Mouse (Mus musculus) R1 (cell line): Measurements from ENCODE around the gene Zdhhc21.

Experiments used
- DNase-seq: peaks from one replicate; pipeline ENCODE4 v3.0.0-alpha.2; 2018; ENCODE audit warnings: low read depth, low spot score

Zdhhc21 gene

GRCm38 (mm10) chr4:82859131-82860125 lies at the start of gene Zdhhc21:
Zdhhc21 (minus strand) TSS chr4:82859958.
- peak; percentile 69 for DNase-seq

DNA sequence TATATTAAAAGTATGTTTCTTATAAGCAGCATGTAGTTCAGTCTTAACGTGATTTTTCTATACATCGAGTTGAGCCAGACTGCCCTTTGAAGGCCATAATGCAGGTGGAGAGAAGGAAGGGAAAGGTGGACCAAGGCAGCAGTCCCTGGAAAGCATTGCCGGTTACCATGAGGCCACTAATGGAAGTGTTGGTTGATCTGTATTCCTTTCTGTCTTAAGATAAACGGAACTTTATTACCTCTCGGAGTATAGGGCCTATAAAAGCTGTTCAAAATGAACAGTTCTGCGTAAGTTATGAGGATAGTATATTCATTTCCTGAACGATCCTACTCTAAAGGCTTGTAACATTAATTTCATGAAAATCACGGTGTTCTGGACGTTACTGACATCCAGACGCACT lies 35.5 kb upstream of the Zdhhc21 start:
- DNase-seq: no peak

GRCm38 (mm10) chr4:82892247-82892646 lies 32.5 kb upstream of the Zdhhc21 start:
- no peak for DNase-seq

- no peak for DNase-seq
Observed at GRCm38 (mm10) chr4:82891566-82891965, 31.8 kb upstream of the Zdhhc21 start.

DNA sequence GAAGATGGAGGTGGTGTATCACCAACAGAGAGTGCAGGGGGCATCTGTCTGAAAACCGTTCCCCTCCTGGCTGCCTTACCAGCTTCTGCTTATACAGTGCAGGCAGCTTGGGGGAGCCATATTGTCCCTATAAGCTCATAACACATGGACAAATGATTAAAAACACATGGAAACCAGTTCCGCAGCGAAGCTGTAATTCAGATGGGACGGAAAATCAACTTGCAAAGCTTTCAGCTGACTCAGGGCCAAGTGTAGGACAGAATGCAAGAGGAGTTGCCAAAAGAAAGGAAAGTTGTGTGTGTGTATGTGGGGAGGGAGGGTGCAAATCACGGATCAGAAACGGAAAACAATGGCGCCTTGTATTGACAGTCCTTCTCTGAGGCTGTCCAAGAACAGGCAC lies 31.3 kb upstream of the Zdhhc21 start:
- no peak for DNase-seq

- DNase-seq: no peak
Observed at GRCm38 (mm10) chr4:82890585-82890984, 30.8 kb upstream of the Zdhhc21 start.

GRCm38 (mm10) chr4:82886148-82886547 lies 26.4 kb upstream of the Zdhhc21 start:
- peak; percentile 71 for DNase-seq

DNA sequence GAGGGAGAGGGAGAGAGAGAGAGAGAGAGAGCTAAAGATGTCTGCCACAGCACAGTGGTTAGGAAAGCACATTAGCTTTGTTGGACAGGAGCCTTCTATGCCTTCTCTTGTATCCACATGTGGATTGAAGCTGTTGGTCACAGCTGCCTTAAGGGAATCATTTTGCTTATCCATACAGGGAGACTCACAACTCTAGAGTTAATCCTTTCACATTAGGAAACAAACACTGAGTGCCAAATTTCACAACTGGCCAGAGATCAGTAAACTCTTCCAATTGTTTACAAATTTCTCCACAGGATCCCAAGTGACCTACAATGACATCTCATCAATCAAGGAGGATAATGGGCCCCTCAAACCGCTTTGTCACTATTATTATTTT lies 25.8 kb upstream of the Zdhhc21 start:
- DNase-seq: peak; percentile 8

DNA sequence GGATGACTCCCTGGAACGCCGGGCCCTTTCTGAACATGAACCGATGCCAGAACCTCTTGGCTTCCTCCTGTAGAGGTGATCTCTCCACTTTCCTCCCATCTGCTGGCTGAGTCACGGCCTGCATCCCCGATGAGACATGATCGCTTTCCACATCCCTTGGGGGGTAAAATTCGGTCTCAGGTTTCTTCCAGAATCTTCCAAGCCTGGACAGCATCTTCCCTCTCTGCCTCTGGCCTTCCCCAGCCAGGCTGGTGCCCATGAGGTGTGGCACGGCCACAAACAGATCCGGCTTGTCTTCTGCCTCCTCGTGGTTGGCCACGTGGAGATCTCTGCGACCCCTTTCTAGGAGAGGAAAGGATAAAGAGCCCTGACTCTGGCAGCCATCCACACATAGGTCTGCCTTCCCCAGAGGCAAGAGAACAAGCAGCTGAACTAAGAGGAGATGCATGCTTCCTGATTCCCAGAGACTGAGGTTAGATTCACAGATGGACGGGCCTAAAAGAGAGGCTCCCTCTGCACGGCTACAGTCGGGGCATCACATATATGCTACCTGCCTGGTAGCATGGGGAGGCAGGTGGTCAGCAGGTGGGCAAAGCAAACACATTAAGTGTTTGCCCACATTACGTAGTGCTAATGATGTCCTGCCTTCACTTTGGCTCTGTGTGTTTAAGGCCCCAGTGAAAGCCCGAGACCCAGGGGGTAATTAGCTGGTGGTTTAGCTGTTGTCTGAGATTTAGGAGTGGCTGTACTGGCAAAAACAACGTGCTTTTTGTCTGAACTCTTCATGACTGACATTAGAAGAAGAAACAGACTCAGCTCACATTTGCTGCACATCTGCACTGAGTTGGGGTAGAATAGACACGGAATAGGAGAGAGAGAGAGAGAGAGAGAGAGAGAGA lies 25.1 kb upstream of the Zdhhc21 start, which contains the start of gene Cer1:
Gene Cer1 (minus strand): TSS at position 513 of the 899 bp plus-strand sequence.
- no peak for DNase-seq

DNA sequence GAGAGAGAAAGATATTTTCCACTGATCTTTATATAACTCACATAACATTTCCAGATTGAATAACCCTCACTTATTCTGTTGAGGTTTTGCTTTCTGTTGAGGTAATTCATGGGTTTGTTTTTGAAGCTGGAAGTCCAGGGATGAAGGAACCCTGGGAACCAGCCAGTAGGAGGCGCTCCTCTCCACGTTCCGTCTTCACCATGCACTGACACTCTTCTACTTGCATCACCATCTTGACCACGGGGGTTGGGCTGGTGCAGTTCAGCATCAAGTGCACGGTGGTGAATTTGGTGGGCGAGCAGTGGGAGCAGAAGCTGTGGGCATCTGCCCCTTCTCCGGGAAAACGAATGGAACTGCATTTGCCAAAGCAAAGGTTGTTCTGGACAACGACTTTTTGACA lies 22.7 kb upstream of the Zdhhc21 start:
- DNase-seq: peak; percentile 63

GRCm38 (mm10) chr4:82881366-82881765 lies 21.6 kb upstream of the Zdhhc21 start:
- DNase-seq: no peak

DNA sequence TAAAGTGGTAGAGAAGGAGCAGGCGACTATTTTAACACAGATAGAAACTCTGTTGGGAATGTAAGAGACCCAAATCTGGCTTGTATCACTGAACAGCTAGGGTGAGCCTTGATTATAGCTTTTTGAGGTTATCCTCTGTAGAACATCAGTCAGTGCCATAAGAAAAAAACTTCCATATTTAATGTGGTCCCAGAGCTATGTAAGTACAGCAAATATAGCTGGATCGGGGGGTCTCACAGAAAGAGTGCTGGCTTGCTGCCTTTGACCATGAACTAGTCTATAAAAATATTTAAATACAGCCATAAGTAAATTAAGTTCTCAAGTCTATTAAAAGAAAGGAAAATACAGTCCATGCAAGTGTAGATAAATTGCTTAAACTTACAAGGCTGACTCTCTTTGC lies 20.5 kb upstream of the Zdhhc21 start:
- no peak for DNase-seq

DNA sequence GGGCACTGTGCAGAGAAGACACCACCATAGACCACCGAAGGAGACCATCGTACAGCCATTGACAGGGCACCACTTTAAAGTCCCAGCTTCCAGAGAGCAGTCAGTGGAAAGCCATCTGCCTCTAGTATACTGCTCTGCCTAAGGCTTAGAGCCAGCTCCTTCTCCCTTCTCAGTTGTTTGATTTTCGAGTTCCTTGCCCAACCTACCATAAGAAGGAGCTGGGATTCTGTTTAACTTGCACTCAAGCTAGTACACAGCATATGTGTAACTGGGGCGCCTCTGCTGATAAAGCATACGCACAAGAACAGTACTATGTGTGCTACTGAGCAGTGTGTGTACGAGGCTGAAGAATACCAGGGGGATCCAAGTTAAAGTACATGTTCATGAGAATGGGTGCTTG lies 19.4 kb upstream of the Zdhhc21 start:
- no peak for DNase-seq

DNA sequence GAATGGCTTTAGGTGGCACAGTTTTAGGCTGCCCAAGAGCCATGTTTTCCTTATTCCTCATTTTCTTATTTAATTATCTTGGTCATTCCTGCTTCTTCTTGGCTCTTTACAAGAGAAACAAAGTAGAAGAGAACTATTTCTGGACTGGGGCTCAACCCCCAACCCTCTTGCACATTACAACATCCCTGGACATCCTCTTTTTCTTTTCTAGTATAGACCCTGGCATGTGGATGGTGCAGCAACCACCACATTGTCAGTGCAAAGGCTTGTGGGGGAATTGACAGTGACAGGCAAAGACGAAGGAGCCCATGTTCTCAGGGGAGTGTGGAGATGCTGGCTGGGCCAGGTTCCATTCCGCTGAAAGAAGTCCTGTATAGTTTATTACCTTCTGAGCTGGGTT lies 16.9 kb upstream of the Zdhhc21 start:
- no peak for DNase-seq

DNA sequence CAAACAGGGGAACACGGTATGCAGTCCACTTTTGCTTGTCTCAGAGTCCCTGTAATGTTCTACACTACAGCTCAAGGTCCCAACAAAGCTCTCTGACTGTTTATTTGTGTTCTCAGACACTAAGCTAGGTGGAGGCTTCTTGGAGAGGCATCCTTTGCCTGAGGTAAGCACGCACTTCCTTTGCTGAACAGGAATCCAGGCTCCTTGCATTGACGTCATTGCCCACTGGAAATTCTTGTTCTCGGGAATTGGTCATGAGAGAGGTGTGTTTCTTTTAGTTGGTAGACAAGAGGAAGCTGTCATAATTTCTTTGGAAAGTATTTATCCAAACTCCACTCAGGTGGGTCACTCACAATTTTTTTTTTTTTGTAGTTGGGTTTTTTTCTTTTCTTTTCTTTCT lies 15.8 kb upstream of the Zdhhc21 start:
- DNase-seq: no peak

DNA sequence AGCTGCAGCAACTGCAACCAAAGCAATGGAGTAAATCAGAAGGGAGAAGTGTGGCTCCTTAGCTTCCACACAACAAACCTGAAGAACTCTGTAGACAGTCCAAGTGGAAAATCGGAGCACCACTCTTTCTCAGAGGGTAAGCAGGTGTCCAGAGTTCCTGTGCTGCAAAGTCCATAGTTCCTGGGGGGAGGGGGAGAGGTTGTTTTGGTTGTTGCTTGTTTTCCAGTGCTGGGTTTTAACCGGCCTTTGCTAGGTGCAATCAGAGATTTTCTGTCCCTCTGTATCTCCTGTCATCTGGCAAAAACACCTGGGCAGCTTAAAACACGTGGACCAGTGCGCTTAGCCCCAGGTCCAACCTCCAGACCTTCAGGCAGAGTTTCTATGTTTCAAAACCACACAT lies 15.0 kb upstream of the Zdhhc21 start:
- no peak for DNase-seq

DNA sequence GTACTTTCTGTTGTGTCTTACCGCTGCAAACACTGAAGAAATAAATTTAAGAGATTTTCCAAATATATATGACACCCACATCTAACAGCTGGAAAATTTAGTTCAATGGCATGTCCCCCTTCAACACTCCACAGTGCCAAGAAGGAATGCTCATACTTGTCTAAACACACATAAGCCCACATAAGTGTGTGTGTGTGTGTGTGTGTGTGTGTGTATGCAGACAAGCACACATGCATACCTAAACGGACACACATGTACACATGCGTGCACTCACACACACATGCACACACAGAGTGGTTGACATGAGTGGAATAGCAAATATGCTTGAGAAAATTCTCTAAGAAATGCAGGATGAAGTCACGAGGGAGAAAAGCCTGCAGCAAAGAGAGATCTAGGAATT lies 12.8 kb upstream of the Zdhhc21 start:
- no peak for DNase-seq

- peak; percentile 52 for DNase-seq
Observed at GRCm38 (mm10) chr4:82872121-82872520, 12.4 kb upstream of the Zdhhc21 start.

DNA sequence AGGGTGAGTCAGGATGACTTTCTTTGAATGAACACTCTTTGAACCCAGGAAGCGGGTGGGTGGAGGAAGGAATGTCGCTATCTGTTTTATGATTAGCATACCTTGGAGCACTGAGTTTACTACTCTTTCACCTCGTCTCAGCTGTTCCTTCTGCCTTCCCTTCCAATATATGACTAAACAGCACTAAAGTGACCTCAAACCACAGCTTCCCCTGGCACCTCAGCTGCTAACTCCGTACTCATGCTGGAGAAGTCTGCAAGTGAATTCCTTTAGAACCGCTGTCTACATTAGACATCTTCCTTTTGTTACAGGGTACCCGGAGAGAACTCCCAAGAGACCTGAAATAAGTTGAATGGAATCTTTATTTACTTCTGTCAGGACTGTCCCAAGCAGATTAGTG lies 11.2 kb upstream of the Zdhhc21 start:
- no peak for DNase-seq

DNA sequence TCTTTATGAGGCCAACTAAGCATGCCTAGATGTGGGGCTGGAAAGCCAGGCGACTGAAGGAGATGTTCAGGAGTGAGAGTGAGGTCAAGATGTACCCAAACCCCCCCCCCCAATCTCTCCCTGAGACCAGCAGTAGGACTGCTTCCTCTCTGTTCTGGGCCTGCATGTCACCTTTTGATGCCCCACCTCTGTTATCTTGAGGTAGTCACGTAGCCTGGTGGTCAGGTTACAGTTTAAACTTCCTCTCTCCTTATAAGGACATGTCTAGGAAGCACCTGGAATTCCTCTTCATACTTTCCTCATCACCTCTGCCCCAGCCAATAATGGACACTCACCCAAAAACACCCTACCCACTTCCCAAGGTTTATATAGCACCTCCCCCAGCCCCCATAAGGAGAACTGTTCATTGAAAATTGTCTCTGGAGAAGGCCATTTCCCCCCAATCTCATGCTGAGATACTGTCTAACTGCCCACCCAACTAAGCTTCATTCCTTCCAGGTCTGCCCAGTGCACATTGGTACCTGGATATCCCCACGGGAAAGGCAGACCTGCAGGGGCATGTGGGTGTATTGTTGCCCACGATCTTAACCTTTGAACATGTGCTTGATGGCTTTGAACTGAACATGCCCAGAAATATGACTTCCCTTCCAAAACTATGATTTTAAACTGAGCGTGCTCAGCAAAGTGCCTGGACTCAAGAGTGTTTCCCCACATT lies 8.1 kb upstream of the Zdhhc21 start:
- no peak for DNase-seq

DNA sequence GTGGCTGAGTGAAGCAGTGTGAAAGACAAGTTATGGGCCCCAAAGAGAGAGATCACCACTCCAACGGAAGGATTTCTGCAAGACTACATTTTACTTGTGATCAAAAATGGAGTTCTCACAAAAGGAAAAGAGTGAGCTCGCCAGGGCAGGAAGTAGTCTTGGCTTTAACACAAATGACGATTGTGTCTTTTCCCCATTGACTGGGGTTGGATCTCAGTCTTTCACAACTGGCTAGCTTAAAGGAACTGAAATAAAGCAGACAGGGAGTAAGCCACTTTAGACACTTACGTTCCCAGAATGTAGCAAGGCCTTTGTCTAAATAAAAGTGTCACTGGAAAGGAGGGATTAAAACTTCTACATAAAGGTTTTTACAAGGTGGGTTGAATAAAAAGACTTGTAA lies 7.4 kb upstream of the Zdhhc21 start:
- DNase-seq: no peak
